Mouse (Mus musculus): ENCODE data around the gene Osbpl2. TPM values are rescaled to one million over a fixed set of nuclear protein-coding genes. Genes with fewer than 3 reads are reported as not detected.

Osbpl2 gene
- polyA plus RNA-seq, 1 experiment from 2014 or later: 52.5 TPM

Small RNA genes within 50 kb of the gene (microRNA-seq; reads per million reads assigned to microRNA genes)
- gene Mir7005: not detected

Other genes starting within 250 kb of the Osbpl2 start
- gene Taf4, start 142.7 kb upstream of the Osbpl2 start, polyA plus RNA-seq (2016; fragmentation: Nextera tagmentation; extraction: Ambion mirVana): 4.1 and 4.7 TPM in 2 replicates
- gene Lsm14b, start 94.3 kb upstream of the Osbpl2 start, polyA plus RNA-seq (2016; fragmentation: Nextera tagmentation; extraction: Ambion mirVana): 15.9 and 23.5 TPM in 2 replicates
- 679 and 702 TPM in 2 replicates for gene Psma7, start 76.9 kb upstream of the Osbpl2 start, polyA plus RNA-seq (2016; fragmentation: Nextera tagmentation; extraction: Ambion mirVana)
- 33.8 and 34.1 TPM in 2 replicates for gene Ss18l1, start 76.8 kb upstream of the Osbpl2 start, polyA plus RNA-seq (2016; fragmentation: Nextera tagmentation; extraction: Ambion mirVana)
- 30.0 and 32.4 TPM in 2 replicates for gene Mtg2, start 48.7 kb upstream of the Osbpl2 start, polyA plus RNA-seq (2016; fragmentation: Nextera tagmentation; extraction: Ambion mirVana)
- 2.8 and 3.4 TPM in 2 replicates for gene Hrh3, start 14.8 kb upstream of the Osbpl2 start, polyA plus RNA-seq (2016; fragmentation: Nextera tagmentation; extraction: Ambion mirVana)
- 218 and 221 TPM in 2 replicates for gene Adrm1, start 52.2 kb downstream of the Osbpl2 start, polyA plus RNA-seq (2016; fragmentation: Nextera tagmentation; extraction: Ambion mirVana)
- 2.8 and 2.9 TPM in 2 replicates for gene Lama5, start 106.6 kb downstream of the Osbpl2 start, polyA plus RNA-seq (2016; fragmentation: Nextera tagmentation; extraction: Ambion mirVana)
- 430 and 468 TPM in 2 replicates for gene Rps21, start 138.1 kb downstream of the Osbpl2 start, polyA plus RNA-seq (2016; fragmentation: Nextera tagmentation; extraction: Ambion mirVana)
- 26.3 and 28.7 TPM in 2 replicates for gene Cables2, start 154.2 kb downstream of the Osbpl2 start, polyA plus RNA-seq (2016; fragmentation: Nextera tagmentation; extraction: Ambion mirVana)
- 0.13 TPM in 1 of 2 replicates, not detected in the other for gene Rbbp8nl, start 170.6 kb downstream of the Osbpl2 start, polyA plus RNA-seq (2016; fragmentation: Nextera tagmentation; extraction: Ambion mirVana)
- 0.08 TPM in 1 of 2 replicates, not detected in the other for gene Gata5, start 215.4 kb downstream of the Osbpl2 start, polyA plus RNA-seq (2016; fragmentation: Nextera tagmentation; extraction: Ambion mirVana)

Measured in neural tube, embryonic 12.5 days (tissue).